In the genomic region with DNA sequence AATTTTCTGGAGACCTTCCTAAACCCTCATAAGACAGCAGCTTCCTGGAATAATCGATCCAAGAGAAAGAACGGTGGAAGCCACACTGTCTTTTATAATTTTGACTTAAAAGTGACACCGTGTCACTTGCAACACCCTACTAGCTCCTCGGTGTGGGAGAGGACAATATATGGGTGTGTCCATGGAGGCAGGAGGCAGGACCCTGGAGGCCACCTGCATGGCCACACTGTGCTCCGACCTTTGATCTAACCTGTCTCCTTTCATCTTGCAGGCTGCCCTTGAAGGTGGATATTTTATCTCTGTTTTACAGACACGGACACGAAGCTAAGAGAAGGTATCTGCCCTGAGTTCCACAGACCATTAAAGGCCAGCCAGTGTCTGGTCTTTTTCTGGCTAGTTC, we compare ENCODE assay signal across 17 mouse cellular contexts.
"Had no signal": no experiment of that assay in that cellular context is flagged by ENCODE, and none has a peak within 500 bp of the region (broad histone marks: within the 10 kb centered on the region; RNA-seq: fewer than 3 reads in every experiment).

No protein-coding gene starts in this region.

- H3K9ac ChIP-seq: liver, embryonic 14.5 days; liver, postnatal 0 days; lung, embryonic 14.5 days; midbrain, embryonic 12.5 days; midbrain, embryonic 15.5 days; neural tube, embryonic 12.5 days; neural tube, embryonic 15.5 days; stomach, embryonic 15.5 days had no signal

- H3K4me3 ChIP-seq: left cerebral cortex, adult 2 months; midbrain, embryonic 12.5 days; midbrain, embryonic 15.5 days; neural tube, embryonic 12.5 days; neural tube, embryonic 15.5 days; stomach, embryonic 15.5 days had no signal

- H3K27ac ChIP-seq: left cerebral cortex, adult 2 months; liver, embryonic 14.5 days; macrophage; midbrain, embryonic 12.5 days; midbrain, embryonic 15.5 days; neural tube, embryonic 12.5 days; neural tube, embryonic 15.5 days; stomach, embryonic 15.5 days had no signal

- H3K36me3 ChIP-seq: midbrain, embryonic 12.5 days; midbrain, embryonic 15.5 days; neural tube, embryonic 12.5 days; neural tube, embryonic 15.5 days; stomach, embryonic 15.5 days had no signal

- ATAC-seq: liver, postnatal 0 days; lung, postnatal 0 days; midbrain, embryonic 15.5 days had no signal

- H3K9me3 ChIP-seq: midbrain, embryonic 12.5 days; midbrain, embryonic 15.5 days; neural tube, embryonic 12.5 days; neural tube, embryonic 15.5 days; stomach, embryonic 15.5 days had no signal

- DNase-seq: kidney, adult 9 months; layer of hippocampus, postnatal 36 days; liver, postnatal 0 days; lung, embryonic 14.5 days; right cerebral cortex, adult 18-20 months; right cerebral cortex, postnatal 14 days; right cerebral cortex, postnatal 4 days; thymus, postnatal 36 days had no signal

- H3K4me2 ChIP-seq: lung, embryonic 14.5 days; midbrain, embryonic 12.5 days; midbrain, embryonic 15.5 days; neural tube, embryonic 12.5 days; neural tube, embryonic 15.5 days; stomach, embryonic 15.5 days had no signal

- H3K27me3 ChIP-seq: midbrain, embryonic 12.5 days; midbrain, embryonic 15.5 days; neural tube, embryonic 12.5 days; neural tube, embryonic 15.5 days; stomach, embryonic 15.5 days had no signal
